ENCODE assay signal across 28 mouse cellular contexts in the genomic region with DNA sequence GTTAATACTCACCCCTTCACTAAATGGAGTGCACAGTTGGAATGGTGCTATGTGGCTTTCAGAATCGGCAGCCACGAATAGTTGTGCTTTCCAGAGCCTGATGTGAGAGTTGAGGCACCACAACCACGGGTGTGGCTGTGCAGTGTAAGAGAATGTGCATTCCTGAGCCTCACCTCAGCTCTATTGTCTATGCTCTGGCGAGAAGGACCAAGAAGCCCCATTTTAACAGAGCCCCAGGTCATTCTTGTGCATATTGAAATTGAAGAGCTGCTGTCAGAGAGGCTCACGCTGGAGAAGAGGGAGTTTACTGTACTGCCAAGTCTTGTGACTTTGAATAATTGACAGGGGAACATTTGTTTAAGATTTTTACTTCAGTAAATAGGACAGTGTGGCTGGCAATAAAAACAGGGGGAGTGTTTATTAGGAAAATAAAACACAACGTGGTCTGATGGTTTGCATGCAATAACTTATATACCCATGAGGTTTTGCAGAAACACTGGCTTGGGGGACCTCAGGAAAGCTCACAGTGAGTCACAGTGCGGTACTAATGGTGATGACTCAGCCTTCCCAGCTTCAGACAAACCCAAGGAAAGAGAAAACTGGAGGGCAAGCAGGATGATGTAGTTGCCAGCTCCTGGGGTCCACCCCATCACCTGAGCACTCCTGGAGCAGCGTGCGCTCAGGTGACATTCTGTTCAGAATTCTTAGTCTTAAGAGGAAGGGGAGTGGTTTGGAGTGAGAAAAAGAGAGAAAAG. TPM values are rescaled to one million over a fixed set of nuclear protein-coding genes. Genes with fewer than 3 reads are reported as not detected.
DNase-seq lines count a peak whose midpoint lies in the region; ATAC-seq lines count a peak whose summit lies in the region.
"Had no signal": no experiment of that assay in that cellular context is flagged by ENCODE, and none has a peak within 500 bp of the region (broad histone marks: within the 10 kb centered on the region; RNA-seq: fewer than 3 reads in every experiment).

No protein-coding gene starts in this region.

- no peak for ATAC-seq in granulocyte monocyte progenitor cell, adult 5-6 weeks (replicated peaks; ENCODE audit: poor library complexity, severe bottlenecking)
- no peak for ATAC-seq in CD4-positive, CD25-positive, alpha-beta regulatory T cell, adult 4 months
- ATAC-seq: forebrain, embryonic 15.5 days; intestine, embryonic 16.5 days; liver, embryonic 12.5 days; liver, postnatal 0 days; lung, postnatal 0 days had no signal

- DNase-seq in adrenal gland, adult (ENCODE audit: inconsistent age in 2 of 2, low spot score in 1 of 2): peak; percentile 29 to 70
- no peak for DNase-seq in adrenal gland, postnatal 4 days (ENCODE audit: low spot score in 2 of 2)
- DNase-seq in 3134 (ENCODE audit: extremely low read depth, insufficient read length, low spot score): peak; percentile 53
- peak; percentile 94 for DNase-seq in ES-CJ7 (ENCODE audit: low read depth, low spot score)
- peak; percentile 99 for DNase-seq in R1 (ENCODE audit: low read depth, low spot score)
- DNase-seq in kidney, adult 11 months: no peak
- DNase-seq: adrenal gland, adult 8-10 months; cerebellum, adult 18-20 months; cerebellum, postnatal 14 days; gastrocnemius, postnatal 36 days; heart, adult 2 months; kidney, adult 9 months; kidney, postnatal 10 days; layer of hippocampus, postnatal 36 days; left cerebral cortex, postnatal 4 days; liver, postnatal 0 days; midbrain, embryonic 14.5 days; right cerebral cortex, adult 18-20 months; spleen, adult 18-20 months; thymus, postnatal 14 days had no signal

RNA-seq across cellular contexts. Expression of gene Casq2, which starts 17.8 kb away (rescaled TPM):
- total RNA-seq in adrenal gland, postnatal 4 days (2021): 10 to 100 TPM; 10.1 to 22.1 TPM
- not detected in 2 replicates for total RNA-seq in granulocyte monocyte progenitor cell, adult 5-6 weeks (2014; fragmentation: Nextera tagmentation)
- not detected in 2 replicates for total RNA-seq in granulocyte monocyte progenitor cell, adult 5-6 weeks (2017)
- not detected for polyA plus RNA-seq in CD4-positive, CD25-positive, alpha-beta regulatory T cell, adult 4 months (2017; shearing (Covaris generic))
- total RNA-seq: CH12.LX had no signal
- polyA plus RNA-seq: forebrain, embryonic 10.5 days had no signal

Comparison
In these comparisons a context has a peak if more than half of its experiments do, and no peak if none do; other contexts are left out.
1. DNase-seq: peak in adrenal gland, adult (2 of 2), 3134 (single experiment), ES-CJ7 (single experiment) and R1 (single experiment); none in adrenal gland, postnatal 4 days (0 of 2) and kidney, adult 11 months (single experiment).
2. RNA of gene Casq2, which starts 17.8 kb away (total RNA-seq): 10.1 to 22.1 TPM in adrenal gland, postnatal 4 days; not detected in granulocyte monocyte progenitor cell, adult 5-6 weeks; every median in the first group is over 10 times any median in the second.